Mouse (Mus musculus): ENCODE results near the gene Oxt. TPM values are rescaled to one million over a fixed set of nuclear protein-coding genes. Genes with fewer than 3 reads are reported as not detected.

Gene Oxt
- total RNA-seq, 2 experiments from 2014 or later, result not detected

- DNase-seq (ENCODE audit: low spot score), result no peak
- intact Hi-C loops (cut with DNase I), result no loop called here
Measured at GRCm38 (mm10) chr2:130577021-130577420, 1.0 kb downstream of the Oxt start.

GRCm38 (mm10) chr2:130577632-130578031 lies 1.7 kb downstream of the Oxt start:
- no peak for DNase-seq (ENCODE audit: low spot score)
- intact Hi-C loops (cut with DNase I), result no loop called here

- no peak for DNase-seq (ENCODE audit: low spot score)
- intact Hi-C loops (cut with DNase I), result no loop called here
Measured at GRCm38 (mm10) chr2:130578148-130578547, 2.2 kb downstream of the Oxt start.

GRCm38 (mm10) chr2:130579791-130580190 lies 3.8 kb downstream of the Oxt start:
- intact Hi-C loops (cut with DNase I), result no loop called here

GRCm38 (mm10) chr2:130581201-130581600 lies 5.2 kb downstream of the Oxt start:
- intact Hi-C loops (cut with DNase I), result no loop called here
- DNase-seq (ENCODE audit: low spot score), result no peak

More at GRCm38 (mm10) chr2:130579791-130580190, 3.8 kb downstream of the Oxt start:
- no peak for DNase-seq (ENCODE audit: low spot score)

GRCm38 (mm10) chr2:130582552-130582951 lies 6.6 kb downstream of the Oxt start, which contains the start of gene Avp:
Gene Avp (minus strand): TSS chr2:130582554.
- DNase-seq (ENCODE audit: low spot score), result no peak
- intact Hi-C loops (cut with DNase I), result no loop called here

- intact Hi-C loops (cut with DNase I), result no loop called here
- DNase-seq (ENCODE audit: low spot score), result no peak
Measured at GRCm38 (mm10) chr2:130583902-130584560, 8.1 kb downstream of the Oxt start.

GRCm38 (mm10) chr2:130586016-130586415 lies 10.0 kb downstream of the Oxt start:
- intact Hi-C loops (cut with DNase I), result no loop called here
- no peak for DNase-seq (ENCODE audit: low spot score)

GRCm38 (mm10) chr2:130588373-130588772 lies 12.4 kb downstream of the Oxt start:
- intact Hi-C loops (cut with DNase I), result no loop called here
- DNase-seq (ENCODE audit: low spot score), result no peak

GRCm38 (mm10) chr2:130589157-130589556 lies 13.2 kb downstream of the Oxt start:
- intact Hi-C loops (cut with DNase I), result no loop called here
- no peak for DNase-seq (ENCODE audit: low spot score)

GRCm38 (mm10) chr2:130589761-130590160 lies 13.8 kb downstream of the Oxt start:
- DNase-seq (ENCODE audit: low spot score), result no peak
- intact Hi-C loops (cut with DNase I), result no loop called here

- intact Hi-C loops (cut with DNase I), result no loop called here
Measured at GRCm38 (mm10) chr2:130591016-130591415, 15.0 kb downstream of the Oxt start.

GRCm38 (mm10) chr2:130595596-130595995 lies 19.6 kb downstream of the Oxt start:
- no peak for DNase-seq (ENCODE audit: low spot score)
- intact Hi-C loops (cut with DNase I), result loop anchor here (5.0 kb wide), 1 partner anchor 33 kb away; the partner anchor contains the start of gene Mrps26

More at GRCm38 (mm10) chr2:130591016-130591415, 15.0 kb downstream of the Oxt start:
- no peak for DNase-seq (ENCODE audit: low spot score)

GRCm38 (mm10) chr2:130597601-130598010 lies 21.6 kb downstream of the Oxt start:
- DNase-seq (ENCODE audit: low spot score), result no peak
- intact Hi-C loops (cut with DNase I), result loop anchor here (5.0 kb wide), 1 partner anchor 35 kb away; the partner anchor contains the start of gene Mrps26

- DNase-seq (ENCODE audit: low spot score), result no peak
- intact Hi-C loops (cut with DNase I), result loop anchor here (5.0 kb wide), 1 partner anchor 36 kb away; the partner anchor contains the start of gene Mrps26
Measured at GRCm38 (mm10) chr2:130598399-130598798, 22.4 kb downstream of the Oxt start.

- intact Hi-C loops (cut with DNase I), result no loop called here
- no peak for DNase-seq (ENCODE audit: low spot score)
Measured at GRCm38 (mm10) chr2:130602195-130602594, 26.2 kb downstream of the Oxt start.

- no peak for DNase-seq (ENCODE audit: low spot score)
Measured at GRCm38 (mm10) chr2:130613091-130613490, 37.1 kb downstream of the Oxt start.

GRCm38 (mm10) chr2:130618972-130619371 lies 43.0 kb downstream of the Oxt start:
- no peak for DNase-seq (ENCODE audit: low spot score)
- intact Hi-C loops (cut with DNase I), result no loop called here

More at GRCm38 (mm10) chr2:130613091-130613490, 37.1 kb downstream of the Oxt start:
- intact Hi-C loops (cut with DNase I), result no loop called here
